Mouse (Mus musculus): ENCODE data around the gene Ndst4. TPM values are rescaled to one million over a fixed set of nuclear protein-coding genes. Genes with fewer than 3 reads are reported as not detected.

Gene Ndst4
- total RNA-seq, 2 experiments from 2014 or later, result not detected

GRCm38 (mm10) chr3:125690948-125691347, 287.1 kb downstream of the Ndst4 start:
- ATAC-seq (replicated peaks; ENCODE audit: poor library complexity, severe bottlenecking), result no peak

GRCm38 (mm10) chr3:125722953-125723352, 319.1 kb downstream of the Ndst4 start:
- ATAC-seq (replicated peaks; ENCODE audit: poor library complexity, severe bottlenecking), result no peak

GRCm38 (mm10) chr3:125734945-125735344, 331.1 kb downstream of the Ndst4 start:
- ATAC-seq (replicated peaks; ENCODE audit: poor library complexity, severe bottlenecking), result no peak

DNA sequence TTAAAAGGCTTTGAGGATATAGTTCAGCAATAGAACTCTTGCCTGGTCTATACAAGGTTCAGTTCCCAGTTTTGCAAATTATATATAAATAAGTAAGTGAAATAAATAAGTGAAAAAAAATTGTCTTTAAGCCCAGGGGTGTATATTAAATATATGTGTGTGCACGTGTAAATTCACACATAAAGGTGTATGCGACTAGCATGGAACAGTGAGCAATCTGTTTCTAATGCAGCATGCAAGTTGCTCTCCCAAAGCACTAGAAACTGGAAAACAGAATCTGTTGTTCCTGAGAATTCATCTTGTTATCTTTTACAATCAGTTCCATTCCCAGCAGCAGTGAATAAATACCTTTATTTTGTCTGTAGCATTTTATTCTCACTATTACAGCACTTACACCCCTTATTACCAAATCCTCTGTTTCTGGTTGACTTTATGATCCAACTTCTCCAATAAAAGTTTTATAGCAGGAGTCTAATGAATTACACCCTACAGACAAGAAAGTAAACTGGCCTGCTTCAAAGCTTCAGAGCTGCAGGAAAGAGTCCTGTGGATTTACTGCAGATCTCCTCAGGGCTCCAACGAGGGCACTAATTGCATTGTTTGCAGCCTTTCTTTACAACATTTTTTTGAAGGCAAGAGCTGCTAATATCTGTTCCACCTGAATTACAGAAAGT, 340.7 kb downstream of the Ndst4 start:
- ATAC-seq (replicated peaks; ENCODE audit: poor library complexity, severe bottlenecking), result no peak

DNA sequence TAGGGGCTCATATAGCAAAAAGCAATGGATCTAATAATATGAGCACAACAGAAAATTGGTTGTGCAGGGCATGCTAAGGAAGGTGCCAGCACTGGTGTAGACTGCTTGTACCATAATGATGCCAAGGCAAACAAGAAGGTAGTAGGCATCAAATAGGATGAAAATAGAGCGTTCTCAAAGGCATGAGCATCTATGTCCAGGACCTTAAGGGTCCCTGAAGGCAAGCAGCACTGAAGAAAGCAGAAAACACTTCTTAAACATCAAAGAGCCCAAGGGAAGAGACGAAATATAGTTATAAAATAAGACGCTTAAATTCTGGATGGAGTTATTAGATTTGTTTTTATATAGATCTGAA, 341.2 kb downstream of the Ndst4 start:
- no peak for ATAC-seq (replicated peaks; ENCODE audit: poor library complexity, severe bottlenecking)

DNA sequence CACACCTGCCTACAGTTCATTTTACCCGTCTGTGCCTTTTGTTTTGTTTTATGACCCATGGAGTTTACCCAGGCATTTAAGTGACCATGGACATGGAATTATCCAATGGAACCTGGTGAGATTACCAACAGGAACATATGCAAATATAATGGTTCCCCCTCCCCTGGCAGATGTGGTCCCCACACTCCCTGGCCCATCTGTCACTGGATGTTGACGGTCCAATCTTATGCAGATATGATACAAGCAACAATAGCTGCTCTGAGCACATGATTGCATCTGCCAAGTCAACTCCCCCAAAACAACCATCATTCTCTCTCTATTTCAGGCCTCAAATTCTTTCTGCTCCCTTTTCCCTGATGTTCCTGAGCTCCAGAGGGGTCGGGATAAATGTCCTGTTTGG, 342.5 kb downstream of the Ndst4 start:
- no peak for ATAC-seq (replicated peaks; ENCODE audit: poor library complexity, severe bottlenecking)

- peak; percentile 99 for ATAC-seq (replicated peaks; ENCODE audit: poor library complexity, severe bottlenecking)
Measured at GRCm38 (mm10) chr3:125756911-125757310, 353.0 kb downstream of the Ndst4 start.

DNA sequence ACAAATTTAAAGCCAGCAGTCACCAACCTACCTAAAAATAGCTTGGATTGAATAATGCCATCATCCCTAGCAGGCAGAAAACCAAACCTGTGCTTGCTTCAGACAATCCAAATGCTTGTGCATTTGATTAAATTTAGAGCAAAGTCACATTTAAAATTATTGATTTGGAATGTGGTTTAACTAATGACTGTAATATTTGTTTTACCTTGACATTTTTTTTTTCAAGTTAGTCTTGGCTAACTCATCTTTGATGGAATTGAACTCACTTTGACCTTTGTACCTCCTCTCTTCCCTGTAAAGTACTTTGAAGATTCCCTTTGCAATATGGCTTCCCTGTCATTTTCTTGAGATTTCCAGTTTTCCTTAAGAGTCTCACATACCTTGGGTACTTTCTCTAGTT, 356.8 kb downstream of the Ndst4 start:
- ATAC-seq (replicated peaks; ENCODE audit: poor library complexity, severe bottlenecking), result no peak
